Mouse (Mus musculus) embryo, embryonic 10.5 days (tissue): ENCODE measurements at regions not wholly inside any gene's neighbourhood (a gene's known extent, or its start where the extent isn't known, plus 50 kb on each side); places are given as distances from the start of the nearest gene placed in this dataset.
A peak's percentile ranks its signal among the peaks of the same experiment; 100 is the strongest.
"Not testable (repeated sequence)": the region's sequence is repeated elsewhere in the genome, so short reads cannot be mapped to it uniquely, and the experiment has no call there.

Source experiments
- DNase-seq: peaks from one replicate; pipeline ENCODE4 v3.0.0-alpha.2; 2015; ENCODE audit warnings: low spot score

DNA sequence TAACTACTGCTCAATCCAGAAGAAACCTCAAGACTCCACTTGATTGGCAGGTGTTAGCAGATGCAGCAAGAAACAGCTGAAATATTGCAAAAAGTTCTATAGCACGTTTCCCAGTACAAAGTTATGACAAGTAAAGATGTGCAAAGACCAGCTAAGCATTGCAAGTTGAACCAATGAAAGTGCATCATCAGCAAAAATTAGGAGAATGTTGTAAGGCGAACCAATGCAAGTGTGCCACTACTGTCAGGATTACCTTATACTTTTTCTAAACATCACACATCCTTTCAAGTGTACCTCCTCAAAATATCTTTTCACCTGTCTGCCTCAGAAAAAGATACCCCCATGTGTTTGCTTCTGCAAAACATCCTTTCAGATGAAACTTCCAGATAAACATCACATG, 244.7 kb downstream of the Slco6d1 start:
- DNase-seq = no peak

DNA sequence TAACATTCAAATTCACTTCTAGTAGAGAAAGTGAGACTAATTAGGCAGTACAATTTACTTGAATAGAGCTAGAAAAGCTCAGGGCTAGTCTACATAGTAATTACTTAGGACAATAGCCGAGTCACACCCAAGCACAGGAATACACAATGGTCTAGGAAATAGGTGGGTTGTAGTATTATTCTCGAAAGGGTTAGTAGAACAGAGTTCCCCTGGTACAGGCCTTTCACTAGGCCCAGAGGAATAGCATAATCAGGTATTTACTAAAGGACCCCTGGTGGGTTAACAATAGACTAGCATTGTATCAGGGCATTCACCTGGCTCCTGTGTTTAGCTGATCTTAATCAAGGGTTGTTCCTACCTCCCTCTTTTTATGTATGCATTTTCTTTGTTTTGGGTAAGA, 246.5 kb downstream of the Slco6d1 start:
- DNase-seq = not testable (repeated sequence)

DNA sequence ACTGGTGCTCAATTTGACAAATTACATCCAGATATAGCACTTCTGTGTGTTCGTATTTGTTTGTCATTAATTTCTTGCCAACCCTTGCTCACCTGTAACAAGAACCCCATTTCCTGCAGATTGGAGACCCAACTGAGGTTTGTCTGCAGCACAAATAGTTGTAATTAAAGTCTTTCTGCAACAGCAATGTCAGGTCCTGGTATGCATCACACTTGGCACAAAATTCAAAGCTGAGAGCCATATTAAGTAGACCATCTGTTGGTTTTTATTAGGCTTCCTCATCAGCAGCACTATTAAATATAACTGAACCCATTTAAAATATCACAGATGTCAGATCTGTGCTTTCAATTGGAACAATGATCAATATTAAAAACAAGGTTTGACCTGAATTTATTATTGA, 247.0 kb downstream of the Slco6d1 start:
- DNase-seq = no peak

DNA sequence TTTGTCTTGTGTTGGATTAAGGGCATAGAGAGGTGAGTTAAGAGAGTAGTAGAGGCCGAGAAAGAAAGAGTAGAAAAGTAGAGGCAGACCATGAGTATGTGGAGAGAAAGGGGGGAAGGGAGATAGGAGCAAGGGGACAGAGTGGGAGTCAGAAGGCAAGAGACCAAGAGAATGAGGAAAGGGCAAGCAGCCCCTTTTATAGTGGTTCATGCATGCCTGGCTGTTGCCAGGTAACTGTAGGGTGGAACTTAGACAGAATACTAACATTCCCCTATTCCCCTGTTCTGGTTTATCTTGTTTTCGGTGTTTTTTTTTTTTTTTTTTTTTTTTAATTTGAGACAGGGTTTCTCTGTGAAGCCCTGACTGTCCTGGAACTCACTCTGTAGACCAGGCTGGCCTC, 247.7 kb downstream of the Slco6d1 start:
- peak; percentile 1 for DNase-seq

DNA sequence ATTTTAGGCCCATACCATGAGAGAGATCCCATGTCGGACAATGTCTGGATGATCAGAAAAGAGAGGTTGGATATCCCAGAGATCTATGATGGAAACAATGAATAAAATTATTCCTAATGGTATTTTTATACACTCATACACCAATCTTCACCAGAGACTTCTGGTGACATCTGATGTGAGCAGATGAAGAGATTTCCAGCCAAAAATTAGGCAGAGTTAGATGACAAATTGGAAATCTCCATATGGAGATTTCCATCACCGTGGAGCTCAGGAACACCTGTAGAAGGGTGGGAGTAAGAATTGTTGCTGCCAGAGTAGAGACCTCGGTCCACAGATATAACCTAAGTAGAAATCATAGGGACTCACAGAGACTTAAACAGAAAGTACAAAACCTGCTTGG, 257.8 kb downstream of the Slco6d1 start:
- DNase-seq = no peak

DNA sequence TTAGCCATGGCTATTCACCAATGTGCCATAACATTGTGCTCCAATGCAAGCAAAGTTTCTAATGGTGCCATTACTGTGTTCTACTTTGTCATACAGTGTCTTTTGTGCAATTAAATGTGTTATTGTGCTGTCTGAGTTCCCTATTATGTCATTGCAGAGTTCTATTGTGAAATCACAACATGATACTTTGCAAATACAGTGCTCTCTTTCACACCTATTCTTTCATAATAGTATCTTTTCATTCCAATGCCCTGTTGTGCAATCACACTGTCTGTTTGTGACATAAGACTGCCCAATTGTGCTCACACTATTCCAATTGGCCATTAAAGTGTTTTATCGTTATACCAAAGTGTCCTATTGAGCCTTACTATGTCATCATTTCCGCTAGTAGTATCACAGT, 292.9 kb downstream of the Slco6d1 start:
- DNase-seq = no peak

DNA sequence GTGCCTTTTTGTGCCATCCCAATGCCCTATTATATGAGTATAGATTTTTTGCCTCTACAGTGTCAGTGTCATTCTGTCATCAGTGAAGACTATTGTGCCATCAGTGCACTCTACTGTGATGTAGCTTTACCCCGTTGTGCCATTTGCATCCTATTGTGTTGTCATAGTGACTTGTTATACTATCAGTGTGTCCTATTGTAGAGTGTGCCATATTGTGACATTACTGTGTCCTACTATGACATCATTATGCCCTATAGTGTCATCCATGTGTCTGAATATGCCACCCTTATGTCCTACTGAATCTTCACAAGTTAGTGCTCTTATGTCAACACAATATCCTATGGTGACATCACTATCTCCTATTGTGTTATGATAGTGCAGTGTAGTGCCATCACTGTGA, 293.4 kb downstream of the Slco6d1 start:
- DNase-seq = no peak

DNA sequence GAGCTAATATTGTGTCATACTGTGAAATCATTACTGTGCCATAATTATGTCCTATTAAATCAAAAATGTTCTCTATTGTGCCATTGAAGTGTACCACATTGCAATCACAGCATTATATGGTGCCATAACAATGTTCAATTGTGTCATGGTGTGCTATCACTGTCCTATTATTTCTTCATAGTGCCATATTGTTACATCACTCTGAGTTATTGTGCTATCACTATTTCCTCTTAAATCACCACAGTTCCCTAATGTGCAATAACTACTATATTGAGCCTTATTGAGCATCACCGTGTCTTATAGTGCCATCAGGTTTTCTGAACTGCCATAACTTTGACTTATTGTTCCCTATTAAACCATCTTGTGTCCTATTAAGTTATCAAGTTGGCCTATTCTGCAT, 299.7 kb downstream of the Slco6d1 start:
- DNase-seq = no peak

DNA sequence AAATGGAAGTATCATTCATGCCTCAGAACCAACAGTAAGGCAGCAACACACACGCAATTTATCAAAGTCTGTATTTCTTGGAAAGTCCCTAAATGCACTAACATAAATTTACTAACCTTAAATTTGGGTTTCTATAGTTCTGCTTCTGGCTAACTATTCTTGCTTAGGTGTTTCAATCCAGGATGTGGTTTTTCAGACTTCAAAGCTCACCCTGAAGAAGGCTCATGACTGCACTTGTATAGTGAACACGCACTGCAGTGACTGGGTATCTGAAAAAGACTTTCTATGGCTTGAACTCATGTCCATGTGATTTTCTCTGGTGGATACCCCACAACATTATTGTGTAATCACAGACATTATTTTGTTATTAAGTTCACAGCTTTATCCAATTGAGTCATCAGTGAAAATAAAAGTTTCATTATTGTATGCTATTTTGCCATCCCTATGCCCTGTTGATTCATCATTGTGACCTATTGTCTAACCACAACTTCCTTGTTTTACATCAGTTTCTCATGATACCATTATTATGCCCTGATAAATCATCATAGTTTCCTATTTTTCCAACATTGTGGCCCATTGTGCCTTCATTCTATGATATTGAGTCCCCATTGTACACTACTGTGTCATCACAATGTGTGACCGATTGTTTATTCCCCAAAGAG, 306.6 kb downstream of the Slco6d1 start:
- DNase-seq = no peak

DNA sequence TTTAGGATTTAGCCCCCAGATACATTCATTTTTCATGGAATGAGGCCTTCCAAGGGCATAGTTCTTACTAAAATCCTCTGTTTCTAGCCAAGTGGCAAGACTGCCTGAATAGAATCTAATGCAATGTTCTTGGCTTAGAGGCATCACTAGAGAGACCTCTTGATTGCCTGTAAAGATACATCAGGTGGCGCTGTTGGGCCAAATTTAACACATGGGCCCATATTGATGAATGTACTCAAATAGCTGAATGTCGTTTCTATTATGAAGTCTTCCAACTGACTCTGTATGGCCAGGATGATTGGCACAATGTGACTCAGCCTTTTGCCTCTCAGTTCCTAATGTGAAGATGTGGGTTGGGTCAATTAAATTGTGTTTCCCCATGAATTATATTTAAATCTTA, 328.0 kb downstream of the Slco6d1 start:
- DNase-seq = peak; percentile 74

DNA sequence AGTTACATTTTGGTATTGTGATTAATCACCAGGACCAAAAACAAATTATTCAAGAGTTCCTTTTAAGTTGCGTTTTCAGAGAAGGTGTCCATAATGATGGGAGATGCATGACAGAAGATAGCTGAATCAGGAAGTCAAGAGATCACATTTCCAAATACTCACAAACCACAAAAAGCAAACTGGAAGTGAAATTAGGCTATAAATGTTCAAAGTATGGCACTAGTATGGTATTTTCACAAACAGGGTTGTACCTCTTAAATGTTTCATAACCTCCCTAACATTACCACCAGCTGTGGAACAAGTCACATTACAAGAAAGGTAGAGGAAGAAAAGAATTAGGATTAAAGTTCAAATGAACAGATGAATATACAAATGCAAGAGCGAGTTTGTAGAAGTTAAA, 367.6 kb downstream of the Slco6d1 start:
- no peak for DNase-seq

DNA sequence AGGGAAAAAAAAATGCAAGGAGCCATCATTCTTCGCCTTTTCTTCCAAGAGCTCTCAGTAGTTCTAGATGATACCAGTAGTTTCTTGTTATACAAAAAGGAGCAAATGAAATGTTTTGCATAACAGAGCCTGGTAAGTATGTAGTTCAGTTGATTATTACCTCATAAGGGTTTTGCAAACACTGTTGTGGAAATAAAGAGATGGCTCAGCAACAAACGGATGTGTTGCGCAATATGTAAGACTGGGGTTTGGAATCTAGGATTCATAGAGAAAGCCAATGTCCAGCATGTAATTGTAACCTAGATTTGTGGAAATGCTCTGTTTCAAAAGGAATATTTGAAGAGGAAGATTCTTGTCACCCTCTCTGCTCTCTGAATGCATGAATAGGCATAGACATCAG, 372.4 kb downstream of the Slco6d1 start:
- DNase-seq = no peak

DNA sequence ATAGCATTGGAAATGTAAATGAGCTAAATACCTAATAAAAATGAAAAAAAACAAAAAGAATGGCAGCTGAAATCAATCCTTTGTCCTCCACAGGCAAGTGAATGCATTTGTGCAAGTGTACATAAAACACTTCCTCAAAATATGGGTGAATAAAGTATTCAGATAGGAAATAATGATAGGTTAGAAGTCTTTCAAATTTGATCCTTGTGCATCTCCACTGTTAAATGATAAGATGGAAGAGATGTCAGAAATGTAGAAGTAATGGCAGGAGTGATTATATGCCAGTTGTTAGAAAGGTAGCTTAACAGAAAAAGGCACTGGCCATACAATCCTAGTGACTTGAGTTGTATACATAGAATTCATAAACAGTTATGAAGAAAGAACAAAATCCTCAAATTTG, 391.6 kb downstream of the Slco6d1 start:
- no peak for DNase-seq

DNA sequence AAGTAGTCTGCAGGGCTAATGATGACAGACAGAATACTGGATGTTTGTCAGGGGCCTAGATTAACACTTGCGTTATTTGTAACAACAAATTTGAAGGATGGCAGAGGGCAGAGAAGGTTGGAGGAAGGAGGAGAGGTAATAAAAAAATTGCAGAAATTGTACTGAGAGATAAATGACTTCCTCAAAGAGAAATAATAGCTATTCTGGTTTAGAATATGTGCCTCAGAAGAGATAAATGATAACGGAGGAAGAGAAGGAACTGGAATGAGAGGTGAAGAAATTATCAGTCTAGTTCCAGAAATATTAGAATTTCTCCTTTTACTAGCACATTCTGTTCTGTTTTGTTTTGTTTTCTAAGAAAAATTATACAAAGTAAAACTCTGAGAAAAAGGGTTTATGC, 393.1 kb downstream of the Slco6d1 start:
- no peak for DNase-seq

DNA sequence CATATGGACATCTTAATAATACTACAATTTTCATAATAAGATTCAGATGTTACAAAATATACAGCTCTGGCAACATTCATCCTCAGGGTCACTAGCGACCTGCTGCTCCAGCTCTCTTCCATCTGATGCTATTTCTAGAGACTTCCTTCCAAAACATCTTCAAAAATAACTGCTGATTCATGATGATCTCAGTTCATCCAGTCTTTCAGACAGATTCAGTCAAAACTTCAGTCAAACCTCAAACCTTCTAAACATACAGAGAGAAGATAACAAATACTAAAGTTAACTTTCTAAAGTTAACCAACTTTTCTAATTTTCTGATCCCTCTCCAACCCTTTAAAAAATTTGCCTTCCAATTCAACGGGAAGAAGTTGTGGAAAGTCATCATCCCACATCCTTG, 397.2 kb downstream of the Slco6d1 start:
- no peak for DNase-seq

DNA sequence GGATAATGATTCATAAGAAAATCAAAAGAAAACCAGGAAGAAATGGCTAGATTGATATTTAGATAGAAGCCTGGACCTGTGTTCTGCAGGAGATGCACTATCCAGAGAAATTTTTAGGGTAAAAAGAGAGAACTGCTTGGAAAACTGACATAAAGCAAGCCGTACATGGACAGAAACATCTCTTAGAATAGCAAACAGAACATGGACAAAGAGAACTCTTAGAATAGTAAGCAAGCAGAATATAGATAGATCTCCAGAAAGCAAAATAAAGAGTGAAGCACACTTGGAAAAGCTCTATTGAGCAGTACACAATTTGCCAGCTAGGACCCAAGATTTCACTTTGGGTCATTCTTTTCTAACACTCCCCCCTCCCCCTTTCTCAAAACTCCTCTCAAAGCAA, 439.3 kb downstream of the Slco6d1 start:
- no peak for DNase-seq

DNA sequence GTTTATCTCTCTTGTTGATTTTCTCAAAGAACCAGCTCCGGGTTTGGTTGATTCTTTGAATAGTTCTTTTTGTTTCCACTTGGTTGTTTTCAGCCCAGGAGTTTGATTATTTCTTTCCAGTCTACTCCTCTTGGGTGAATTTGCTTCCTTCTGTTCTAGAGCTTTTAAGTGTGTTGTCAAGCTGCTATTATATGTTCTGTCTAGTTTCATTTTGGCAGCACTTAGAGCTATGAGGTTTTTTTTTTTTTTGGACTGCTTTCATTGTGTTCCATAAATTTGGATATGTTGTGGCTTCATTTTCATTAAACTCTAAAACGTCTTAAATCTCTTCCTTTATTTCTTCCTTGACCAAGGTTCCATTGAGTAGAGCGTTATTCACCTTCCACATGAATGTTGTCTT, 485.3 kb downstream of the Slco6d1 start:
- no peak for DNase-seq

DNA sequence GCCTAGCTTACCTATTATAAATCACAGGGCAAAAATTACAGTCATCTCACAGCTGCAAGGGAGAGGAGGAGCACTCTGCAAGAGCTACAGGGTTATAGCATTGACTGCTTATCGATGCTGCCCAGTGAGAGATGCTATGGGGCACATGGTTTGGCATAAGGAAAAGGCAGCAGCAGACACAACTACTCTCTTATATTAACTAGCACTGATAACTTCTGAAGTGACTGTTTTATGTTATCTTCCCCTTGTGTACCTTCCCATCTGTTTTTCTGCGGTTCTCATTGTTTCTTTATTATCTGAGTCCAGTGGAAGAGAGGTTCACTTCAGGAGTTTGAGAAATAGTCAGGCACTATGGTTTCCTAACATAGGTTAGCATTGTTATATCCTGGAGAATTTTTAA, 502.1 kb downstream of the Slco6d1 start:
- no peak for DNase-seq

DNA sequence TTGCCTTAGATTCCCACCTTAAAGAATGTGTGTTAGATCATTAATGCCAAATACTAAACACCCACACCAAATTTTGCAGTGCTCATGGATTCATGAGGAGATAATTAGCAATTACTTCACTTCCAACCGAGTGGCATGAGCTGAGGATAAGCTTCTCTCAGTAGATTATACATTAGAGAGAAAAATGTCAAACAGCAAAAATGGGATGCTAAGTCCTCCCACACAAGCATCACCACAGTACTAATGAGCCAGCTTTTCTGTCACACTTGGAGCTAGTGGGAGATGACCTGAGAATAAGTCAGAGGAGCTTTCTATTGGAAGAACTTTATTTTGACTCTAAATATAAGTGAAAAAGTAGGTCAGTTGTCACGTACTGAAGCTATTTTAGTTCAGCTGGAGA, 504.0 kb downstream of the Slco6d1 start:
- DNase-seq = no peak

DNA sequence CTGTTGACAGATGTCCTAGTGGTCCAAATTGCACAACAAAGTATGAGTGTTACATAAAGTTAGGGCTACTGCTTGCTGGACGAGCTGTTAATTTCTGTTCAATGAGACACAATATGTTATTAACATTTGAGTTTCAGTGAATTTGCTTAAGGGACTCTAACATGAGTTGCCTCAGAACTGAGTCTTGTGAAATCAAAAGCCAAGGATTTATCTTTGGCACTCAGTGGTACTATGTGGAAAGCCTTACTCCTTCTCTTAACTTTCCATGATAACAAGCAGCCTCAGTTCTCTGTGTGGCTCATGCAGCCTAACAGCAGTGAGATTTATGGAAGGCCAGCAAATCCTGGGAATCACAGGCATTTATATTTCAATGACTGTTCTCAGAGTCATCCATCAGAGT, 510.0 kb downstream of the Slco6d1 start:
- no peak for DNase-seq

DNA sequence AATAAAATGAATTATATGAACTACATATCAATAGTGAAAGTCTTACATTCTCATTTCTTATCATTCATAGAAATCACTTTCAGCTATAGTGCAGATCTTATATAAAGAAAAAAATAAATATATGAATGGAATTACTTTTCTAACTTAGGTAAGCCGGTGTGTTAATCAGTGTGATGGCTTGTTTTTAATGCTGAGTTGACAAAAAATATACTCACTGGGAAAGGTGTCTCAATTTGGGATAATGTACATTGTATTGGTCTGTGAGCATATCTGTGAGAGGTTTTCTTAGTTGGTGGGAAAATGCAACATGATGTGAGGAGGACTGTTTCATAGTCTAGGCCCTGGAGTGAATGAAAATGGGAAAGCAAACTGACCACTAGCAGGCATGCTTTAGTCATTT, 511.3 kb downstream of the Slco6d1 start:
- no peak for DNase-seq

DNA sequence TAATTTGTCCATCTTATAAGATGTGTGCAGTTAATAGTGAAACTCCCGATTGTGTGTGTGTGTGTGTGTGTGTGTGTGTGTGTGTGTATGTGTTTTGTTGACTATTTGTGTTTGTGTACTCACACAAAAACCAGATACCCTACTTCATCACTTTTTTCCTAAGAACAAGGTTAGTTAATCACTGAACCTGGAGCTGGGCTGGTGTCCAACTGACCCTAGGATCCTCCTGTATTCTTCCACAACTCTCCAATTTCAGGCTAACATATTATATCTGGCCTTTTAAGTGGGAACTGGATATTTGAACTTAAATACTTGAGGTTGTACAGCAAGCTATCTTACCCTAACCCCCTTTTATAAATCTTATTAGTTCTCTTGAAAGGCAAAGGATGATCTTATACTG, 556.8 kb downstream of the Slco6d1 start:
- no peak for DNase-seq
